Mouse (Mus musculus) forebrain, embryonic 16.5 days (tissue): ENCODE measurements at regions not wholly inside any gene's neighbourhood (a gene's known extent, or its start where the extent isn't known, plus 50 kb on each side); places are given as distances from the start of the nearest gene placed in this dataset.
A peak's percentile ranks its signal among the peaks of the same experiment; 100 is the strongest.

Experiments
- ATAC-seq: fragments of 200-750 bp; cut with Nextera tagmentation; 2 replicates; pipeline ENCODE4 v1.8.0; 2017; ENCODE audit warnings: mild to moderate bottlenecking, moderate library complexity
- H3K27ac ChIP-seq: fragments of 300-500 bp; sonication (generic); 2 replicates; pipeline ENCODE4 v1.5.1; 2014; ENCODE audit warnings: low read length, control low read depth
- H3K27me3 ChIP-seq: fragments of 300-500 bp; sonication (generic); replicated peaks from 2 replicates; pipeline ENCODE4 v1.6.1; 2014; ENCODE audit warnings: low read length; ENCODE audit not compliant: control insufficient read depth, insufficient read depth
- H3K36me3 ChIP-seq: fragments of 300-500 bp; sonication (generic); 2 replicates; pipeline ENCODE4 v1.6.1; 2014; ENCODE audit not compliant: control insufficient read depth, insufficient read depth
- H3K4me1 ChIP-seq: fragments of 300-500 bp; sonication (generic); replicated peaks from 2 replicates; pipeline ENCODE4 v1.6.1; 2014; ENCODE audit warnings: low read length; ENCODE audit not compliant: control insufficient read depth, insufficient read depth
- H3K4me2 ChIP-seq: fragments of 300-500 bp; sonication (generic); 2 replicates; pipeline ENCODE4 v1.6.1; 2014; ENCODE audit warnings: mild to moderate bottlenecking, low read length, control low read depth
- H3K4me3 ChIP-seq: fragments of 300-500 bp; sonication (generic); replicated peaks from 2 replicates; pipeline ENCODE4 v1.5.1; 2014; ENCODE audit warnings: mild to moderate bottlenecking, low read length, control low read depth
- H3K9ac ChIP-seq: fragments of 300-500 bp; sonication (generic); replicated peaks from 2 replicates; pipeline ENCODE4 v1.6.1; 2014; ENCODE audit warnings: low read depth, low read length, control low read depth
- H3K9me3 ChIP-seq: fragments of 300-500 bp; sonication (generic); 2 replicates; pipeline ENCODE4 v1.6.1; 2016; ENCODE audit warnings: low read length; ENCODE audit not compliant: control insufficient read depth
- WGBS: fragments of 180-500 bp; shearing (Covaris S2); extraction: QIAGEN DNeasy Blood & Tissue Kit; methylation state at CpG from one replicate; pipeline ENCODE4 v1.1.7; 2014; 5-methylcytosine and 5-hydroxymethylcytosine counted together

DNA sequence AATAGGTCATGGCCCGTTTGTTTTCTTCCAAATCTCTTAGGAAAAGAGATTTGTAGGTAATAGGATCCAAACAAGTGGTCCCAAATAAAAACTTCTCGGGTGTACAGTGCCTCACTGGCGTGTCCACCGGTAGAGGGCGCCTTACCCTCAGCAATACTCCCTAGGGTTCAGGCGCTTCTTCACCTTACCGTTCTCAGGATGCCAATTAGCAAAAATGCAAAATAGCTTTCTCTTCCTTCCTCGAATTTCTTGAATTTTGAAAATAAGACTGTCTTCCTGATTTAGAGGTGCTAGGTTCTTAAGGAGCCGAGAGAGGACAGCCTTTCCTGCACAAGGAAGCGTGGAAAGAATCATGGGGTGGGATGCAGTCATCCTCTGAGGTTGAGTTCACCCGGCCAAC, 275.9 kb downstream of the Pmp22 start:
- Histone ChIP-seq H3K27me3 (peaks cover 7% of the 10 kb centered on the region), H3K4me3 (no peak overlapping the region), H3K36me3 (no peaks in the 10 kb centered on the region), H3K27ac (no peak overlapping the region), H3K9ac (no peak overlapping the region), H3K9me3 (no peaks in the 10 kb centered on the region), H3K4me2 (0 out of 2 replicates have a peak overlapping the region, but pooled peaks have one; percentile 6), H3K4me1 (0 out of 2 replicates have a peak, but pooled peaks cover 2% of the 10 kb centered on the region)
- 13% methylated on average over 11 of the region's 11 CpGs for WGBS
- peak; percentile 87 for ATAC-seq

DNA sequence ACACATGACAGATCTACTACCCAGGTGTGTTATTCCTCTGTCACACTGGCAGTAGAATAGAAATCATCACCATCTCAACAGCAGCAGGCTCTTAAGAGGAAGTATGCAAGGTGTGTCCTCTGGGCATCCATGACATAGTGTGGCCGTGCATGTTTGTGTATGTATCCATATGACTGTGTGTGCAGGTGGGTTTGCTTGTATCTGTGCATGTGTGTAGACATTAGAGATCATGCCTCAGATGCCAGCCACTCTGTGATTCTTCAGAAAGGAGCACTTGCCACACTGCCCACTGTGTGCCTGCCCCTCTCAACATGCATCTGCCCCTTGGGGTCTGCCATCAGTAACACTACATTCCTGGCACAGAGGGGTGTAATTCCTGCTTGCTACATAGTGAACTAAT, 280.6 kb downstream of the Pmp22 start:
- Histone ChIP-seq H3K9me3 (no peaks in the 10 kb centered on the region), H3K27ac (no peak overlapping the region), H3K4me2 (no peak overlapping the region), H3K4me1 (peaks cover 16% of the 10 kb centered on the region), H3K4me3 (no peak overlapping the region), H3K27me3 (peaks cover 20% of the 10 kb centered on the region), H3K36me3 (no peaks in the 10 kb centered on the region), H3K9ac (no peak overlapping the region)
- 100% methylated on average over 1 of the region's 1 CpGs for WGBS
- no peak for ATAC-seq

DNA sequence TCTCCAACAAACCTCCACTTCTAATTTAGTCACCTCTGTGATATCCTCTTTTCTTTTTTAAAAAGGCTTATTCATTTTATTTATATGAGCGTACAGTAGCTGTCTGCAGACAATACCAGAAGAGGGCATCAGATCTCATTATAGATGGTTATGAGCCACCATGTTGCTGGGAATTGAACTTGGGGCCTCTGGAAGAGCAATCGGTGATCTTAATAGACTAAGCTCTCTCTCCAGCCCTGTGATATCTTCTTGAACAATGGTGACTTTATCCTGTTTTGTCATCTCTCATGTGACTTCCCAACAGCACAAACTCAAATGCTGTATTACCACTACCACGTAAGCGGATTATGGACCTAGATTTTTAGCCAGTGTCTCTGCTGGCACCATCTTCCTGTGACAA, 282.1 kb downstream of the Pmp22 start:
- WGBS: 96% methylated on average over 4 of the region's 4 CpGs

DNA sequence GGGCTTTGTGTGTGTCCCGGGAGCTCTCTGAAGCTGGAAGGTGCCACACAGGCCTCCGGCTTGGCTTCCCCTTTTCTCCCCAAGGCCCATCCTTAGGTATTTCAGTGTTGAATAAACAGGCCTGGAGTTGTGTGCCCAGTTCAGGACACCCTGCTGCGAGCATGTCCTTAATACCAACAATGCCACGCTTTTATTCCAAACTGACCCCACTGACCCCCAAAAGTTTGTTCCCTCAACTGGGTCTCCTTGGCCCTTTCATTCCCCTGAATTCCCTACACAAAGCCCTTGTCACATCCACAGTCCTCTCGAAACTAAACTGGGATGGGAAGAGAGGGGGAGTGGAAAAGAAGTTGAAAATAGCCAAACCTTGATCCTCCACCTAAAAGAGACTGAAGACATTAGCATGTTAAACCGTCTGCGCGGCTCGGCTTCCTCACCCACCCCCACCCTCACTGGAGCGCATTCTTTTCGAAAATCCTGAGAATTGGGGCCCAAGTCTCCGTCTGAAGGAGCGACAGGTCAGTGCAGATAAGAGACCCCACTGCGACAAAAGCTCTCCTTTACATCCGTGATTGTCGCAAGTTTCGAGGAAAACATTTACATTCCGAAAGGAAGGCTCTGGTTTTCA, 283.7 kb downstream of the Pmp22 start:
- Histone ChIP-seq H3K4me3 (peak overlapping the region; percentile 33), H3K4me2 (peak overlapping the region; percentile 58), H3K9ac (no peak overlapping the region), H3K27me3 (peaks cover 15% of the 10 kb centered on the region), H3K4me1 (peaks cover 14% of the 10 kb centered on the region), H3K36me3 (no peaks in the 10 kb centered on the region), H3K9me3 (no peaks in the 10 kb centered on the region), H3K27ac (no peak overlapping the region)
- 2% methylated on average over 18 of the region's 18 CpGs for WGBS
- ATAC-seq: no peak

More for the DNA sequence above, 282.1 kb downstream of the Pmp22 start:
- no peak for ATAC-seq
- H3K4me3 ChIP-seq: no peak overlapping the region
- H3K9me3 ChIP-seq: no peaks in the 10 kb centered on the region
- H3K27me3 ChIP-seq: peaks cover 18% of the 10 kb centered on the region
- H3K36me3 ChIP-seq: no peaks in the 10 kb centered on the region
- no peak overlapping the region for H3K9ac ChIP-seq
- no peak overlapping the region for H3K27ac ChIP-seq
- H3K4me2 ChIP-seq: no peak overlapping the region
- H3K4me1 ChIP-seq: peaks cover 14% of the 10 kb centered on the region

DNA sequence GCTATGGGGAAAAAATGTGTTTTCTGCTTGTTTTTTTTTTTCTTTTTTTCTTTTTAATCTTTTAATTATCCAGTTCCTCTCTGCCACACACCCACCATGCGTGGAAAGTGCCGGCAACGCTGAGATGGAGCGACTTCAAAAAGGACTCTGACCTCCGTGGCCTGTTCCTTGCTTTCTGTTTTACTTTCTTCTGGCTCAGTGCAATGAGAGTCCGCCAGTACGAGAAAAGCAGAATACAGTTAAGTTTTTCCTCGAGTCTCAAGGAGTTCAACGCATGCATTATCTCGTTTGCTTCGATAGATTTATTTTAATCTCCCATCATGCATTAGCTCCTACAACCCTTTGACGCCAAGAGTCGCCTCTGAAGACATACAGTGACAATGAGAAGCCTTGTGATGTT, 284.3 kb downstream of the Pmp22 start:
- 9% methylated on average over 13 of the region's 13 CpGs for WGBS
- no peaks in the 10 kb centered on the region for H3K36me3 ChIP-seq
- H3K27ac ChIP-seq: no peak overlapping the region
- peak overlapping the region; percentile 58 for H3K4me2 ChIP-seq
- no peak overlapping the region for H3K9ac ChIP-seq
- no peaks in the 10 kb centered on the region for H3K9me3 ChIP-seq
- no peak for ATAC-seq
- peaks cover 14% of the 10 kb centered on the region for H3K4me1 ChIP-seq
- peaks cover 15% of the 10 kb centered on the region for H3K27me3 ChIP-seq
- H3K4me3 ChIP-seq: peak overlapping the region; percentile 33

GRCm38 (mm10) chr11:63413621-63414020, 284.8 kb downstream of the Pmp22 start:
- no peaks in the 10 kb centered on the region for H3K36me3 ChIP-seq
- peaks cover 14% of the 10 kb centered on the region for H3K4me1 ChIP-seq
- no peak overlapping the region for H3K27ac ChIP-seq
- no peak overlapping the region for H3K9ac ChIP-seq
- H3K4me3 ChIP-seq: no peak overlapping the region
- H3K9me3 ChIP-seq: no peaks in the 10 kb centered on the region
- no peak for ATAC-seq
- H3K27me3 ChIP-seq: peaks cover 15% of the 10 kb centered on the region
- H3K4me2 ChIP-seq: no peak overlapping the region
- 59% methylated on average over 4 of the region's 4 CpGs for WGBS

DNA sequence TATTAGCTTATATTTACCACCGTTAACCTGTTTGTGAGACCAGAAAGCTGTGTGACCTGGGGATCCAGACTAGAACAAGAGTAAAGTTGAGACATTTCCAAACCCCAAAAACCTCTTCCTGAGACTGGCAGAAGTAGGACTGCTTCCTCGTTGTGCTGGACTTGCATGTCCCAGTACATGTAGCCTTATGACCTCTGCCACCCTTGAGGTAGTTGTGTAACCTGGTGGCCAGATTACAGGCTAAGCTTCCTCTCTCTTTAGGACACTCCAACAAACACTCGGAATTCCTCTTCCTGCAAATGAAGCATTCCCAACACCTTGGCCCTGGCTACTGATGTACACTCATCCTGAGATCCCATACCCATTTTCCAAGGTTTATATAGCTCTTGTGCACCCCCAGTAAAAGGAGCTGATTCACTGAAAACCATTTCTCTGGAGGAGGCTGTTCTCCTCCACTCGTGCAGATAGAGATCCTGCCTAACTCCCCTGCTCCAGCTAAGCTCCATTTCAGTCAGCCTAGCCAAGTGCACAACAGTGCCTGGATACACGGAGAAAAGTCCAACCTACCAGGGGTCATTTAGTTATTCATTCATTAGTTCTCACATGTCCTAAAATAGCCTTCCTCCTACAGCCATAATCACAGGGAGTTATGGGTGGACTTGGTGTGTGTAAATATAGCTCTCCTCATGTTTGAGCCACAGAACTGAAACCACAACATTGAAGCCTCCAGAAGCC, 289.4 kb downstream of the Pmp22 start:
- Histone ChIP-seq H3K4me3 (no peak overlapping the region), H3K4me1 (0 out of 2 replicates have a peak, but pooled peaks cover 1% of the 10 kb centered on the region), H3K27me3 (peaks cover 6% of the 10 kb centered on the region), H3K27ac (no peak overlapping the region), H3K9ac (no peak overlapping the region), H3K36me3 (no peaks in the 10 kb centered on the region), H3K4me2 (no peak overlapping the region), H3K9me3 (no peaks in the 10 kb centered on the region)
- no peak for ATAC-seq
- 83% methylated on average over 5 of the region's 5 CpGs for WGBS

GRCm38 (mm10) chr11:63420341-63420740, 291.6 kb downstream of the Pmp22 start:
- 93% methylated on average over 3 of the region's 3 CpGs for WGBS
- Histone ChIP-seq H3K27ac (no peak overlapping the region), H3K4me1 (no peaks in the 10 kb centered on the region), H3K9ac (no peak overlapping the region), H3K27me3 (no peaks in the 10 kb centered on the region), H3K36me3 (no peaks in the 10 kb centered on the region), H3K4me3 (no peak overlapping the region), H3K9me3 (no peaks in the 10 kb centered on the region), H3K4me2 (no peak overlapping the region)
- ATAC-seq: no peak

- Histone ChIP-seq H3K9me3 (no peaks in the 10 kb centered on the region), H3K4me3 (no peak overlapping the region), H3K4me1 (no peaks in the 10 kb centered on the region), H3K4me2 (no peak overlapping the region), H3K27ac (no peak overlapping the region), H3K9ac (no peak overlapping the region), H3K27me3 (no peaks in the 10 kb centered on the region), H3K36me3 (no peaks in the 10 kb centered on the region)
- 88% methylated on average over 3 of the region's 3 CpGs for WGBS
- no peak for ATAC-seq
These were observed 293.3 kb downstream of the Pmp22 start for GRCm38 (mm10) chr11:63422069-63422468.
